Mouse (Mus musculus) forebrain, embryonic 12.5 days (tissue): Measurements from ENCODE around the gene Egr4. TPM values are rescaled to one million over a fixed set of nuclear protein-coding genes. Genes with fewer than 3 reads are reported as not detected.

ENCODE experiments used
- ATAC-seq: fragments of 200-750 bp; cut with Nextera tagmentation; 2 replicates; pipeline ENCODE4 v1.8.0; 2017; ENCODE audit warnings: moderate TSS enrichment; ENCODE audit not compliant: low FRiP score
- H3K27ac ChIP-seq: fragments of 300-500 bp; sonication (generic); 2 replicates; pipeline ENCODE4 v1.5.1; 2016; ENCODE audit warnings: mild to moderate bottlenecking
- H3K27me3 ChIP-seq: fragments of 300-500 bp; sonication (generic); 2 replicates; pipeline ENCODE4 v1.6.1; 2016; ENCODE audit warnings: mild to moderate bottlenecking
- H3K36me3 ChIP-seq: fragments of 300-500 bp; sonication (generic); replicated peaks from 2 replicates; pipeline ENCODE4 v1.6.1; 2016; ENCODE audit warnings: mild to moderate bottlenecking
- H3K4me1 ChIP-seq: fragments of 300-500 bp; sonication (generic); 2 replicates; pipeline ENCODE4 v1.6.1; 2016
- H3K4me2 ChIP-seq: fragments of 300-500 bp; sonication (generic); 2 replicates; pipeline ENCODE4 v1.6.1; 2016; ENCODE audit warnings: mild to moderate bottlenecking, moderate library complexity
- H3K4me3 ChIP-seq: fragments of 300-500 bp; sonication (generic); replicated peaks from 2 replicates; pipeline ENCODE4 v1.5.1; 2016; ENCODE audit warnings: mild to moderate bottlenecking
- H3K9ac ChIP-seq: fragments of 300-500 bp; sonication (generic); 2 replicates; pipeline ENCODE4 v1.6.1; 2016; ENCODE audit warnings: mild to moderate bottlenecking
- H3K9me3 ChIP-seq: fragments of 300-500 bp; sonication (generic); 2 replicates; pipeline ENCODE4 v1.6.1; 2016
- WGBS: fragments of 180-500 bp; shearing (Covaris S2); methylation state at CpG from one replicate; pipeline ENCODE4 v1.1.7; 2016; 5-methylcytosine and 5-hydroxymethylcytosine counted together
- polyA plus RNA-seq: library from polyadenylated mRNA; unstranded; fragments of >200 nt; fragmentation: Nextera tagmentation; extraction: Ambion mirVana; gene quantifications from 2 replicates; pipeline ENCODE4 v1.2.1, GENCODE M21; 2016

Gene Egr4
- polyA plus RNA-seq, 1 experiment from 2014 or later, result not detected

DNA sequence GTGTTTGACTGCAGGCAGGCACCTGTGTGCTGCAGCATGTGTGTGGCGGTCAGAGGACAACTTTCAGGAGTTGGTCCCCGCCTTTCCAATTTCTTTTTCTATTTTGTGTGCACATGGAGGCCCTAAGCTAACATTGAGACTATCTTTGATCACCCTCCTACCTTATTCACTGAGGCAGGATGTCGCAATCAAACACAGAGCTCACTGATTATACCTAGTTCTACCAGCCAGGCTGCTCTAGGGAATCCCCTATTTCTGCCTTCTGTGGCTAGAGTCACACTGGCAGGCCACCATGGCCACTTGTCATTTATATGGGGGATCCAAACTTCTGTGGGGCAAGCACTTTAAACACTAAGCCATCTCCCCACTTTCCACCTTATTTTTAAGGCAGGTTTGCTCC lies 23.7 kb downstream of the Egr4 start:
- H3K9ac ChIP-seq, result no peak overlapping the region
- no peak overlapping the region for H3K4me2 ChIP-seq
- no peak for ATAC-seq
- 93% methylated on average over 3 of the region's 3 CpGs for WGBS
- H3K4me1 ChIP-seq, result peaks cover 12% of the 10 kb centered on the region
- H3K9me3 ChIP-seq, result no peaks in the 10 kb centered on the region
- peaks cover 26% of the 10 kb centered on the region for H3K27me3 ChIP-seq
- H3K27ac ChIP-seq, result no peak overlapping the region
- H3K36me3 ChIP-seq, result no peaks in the 10 kb centered on the region
- H3K4me3 ChIP-seq, result no peak overlapping the region

DNA sequence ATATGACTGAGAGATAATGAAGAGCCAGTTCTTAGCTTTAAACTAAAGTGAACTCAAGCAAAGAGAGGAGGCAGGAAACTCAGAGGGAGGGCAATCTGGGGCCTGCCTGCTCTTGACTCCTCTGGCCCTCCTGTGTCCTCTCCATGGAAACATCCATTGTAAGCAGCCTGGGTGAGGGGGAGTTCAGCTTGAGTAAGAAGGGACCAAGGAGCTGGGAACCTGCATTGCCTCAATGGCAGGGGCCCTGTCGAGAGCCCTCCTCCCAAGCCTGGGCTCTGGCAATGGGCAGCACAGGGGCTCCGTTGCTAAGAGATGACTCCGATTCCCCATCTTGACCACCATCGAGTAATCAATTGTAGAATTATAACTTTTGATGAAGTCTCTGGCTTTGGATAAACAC lies 24.9 kb downstream of the Egr4 start:
- Histone ChIP-seq H3K27ac (no peak overlapping the region), H3K4me1 (peaks cover 23% of the 10 kb centered on the region), H3K4me2 (no peak overlapping the region), H3K4me3 (no peak overlapping the region), H3K9ac (no peak overlapping the region), H3K9me3 (no peaks in the 10 kb centered on the region), H3K36me3 (no peaks in the 10 kb centered on the region), H3K27me3 (peaks cover 38% of the 10 kb centered on the region)
- WGBS, result 45% methylated on average over 4 of the region's 4 CpGs
- ATAC-seq, result no peak

GRCm38 (mm10) chr6:85485738-85486137 lies 27.7 kb downstream of the Egr4 start:
- no peak overlapping the region for H3K27ac ChIP-seq
- no peak overlapping the region for H3K4me3 ChIP-seq
- H3K9ac ChIP-seq, result no peak overlapping the region
- H3K4me1 ChIP-seq, result peaks cover 23% of the 10 kb centered on the region
- no peaks in the 10 kb centered on the region for H3K36me3 ChIP-seq
- H3K27me3 ChIP-seq, result peaks cover 56% of the 10 kb centered on the region
- H3K4me2 ChIP-seq, result no peak overlapping the region
- no peak for ATAC-seq
- no peaks in the 10 kb centered on the region for H3K9me3 ChIP-seq
- WGBS, result 75% methylated on average over 2 of the region's 2 CpGs

- peaks cover 19% of the 10 kb centered on the region for H3K4me1 ChIP-seq
- no peaks in the 10 kb centered on the region for H3K36me3 ChIP-seq
- peaks cover 58% of the 10 kb centered on the region for H3K27me3 ChIP-seq
- H3K9ac ChIP-seq, result no peak overlapping the region; the same call in 1 of the 2 replicates
- peak overlapping the region; percentile 38 for H3K4me3 ChIP-seq
- H3K9me3 ChIP-seq, result no peaks in the 10 kb centered on the region
- H3K4me2 ChIP-seq, result peak overlapping the region; percentile 53
- no peak for ATAC-seq
- 3% methylated on average over 92 of the region's 92 CpGs for WGBS
- H3K27ac ChIP-seq, result no peak overlapping the region
Measured at GRCm38 (mm10) chr6:85483843-85484721, 29.3 kb downstream of the Egr4 start.

GRCm38 (mm10) chr6:85480685-85481084 lies 32.7 kb downstream of the Egr4 start:
- 69% methylated on average over 16 of the region's 16 CpGs for WGBS
- Histone ChIP-seq H3K4me1 (peaks cover 12% of the 10 kb centered on the region), H3K4me3 (no peak overlapping the region), H3K36me3 (no peaks in the 10 kb centered on the region), H3K9me3 (no peaks in the 10 kb centered on the region), H3K9ac (no peak overlapping the region), H3K4me2 (no peak overlapping the region), H3K27me3 (peaks cover 47% of the 10 kb centered on the region), H3K27ac (no peak overlapping the region)
- no peak for ATAC-seq

- ATAC-seq, result no peak
- peaks cover 40% of the 10 kb centered on the region for H3K27me3 ChIP-seq
- H3K9me3 ChIP-seq, result no peaks in the 10 kb centered on the region
- H3K27ac ChIP-seq, result no peak overlapping the region
- no peak overlapping the region for H3K4me2 ChIP-seq
- H3K4me3 ChIP-seq, result no peak overlapping the region
- WGBS, result 81% methylated on average over 5 of the region's 5 CpGs
- peaks cover 12% of the 10 kb centered on the region for H3K4me1 ChIP-seq
- H3K9ac ChIP-seq, result no peak overlapping the region
- H3K36me3 ChIP-seq, result no peaks in the 10 kb centered on the region
Measured at GRCm38 (mm10) chr6:85479979-85480378, 33.4 kb downstream of the Egr4 start.

DNA sequence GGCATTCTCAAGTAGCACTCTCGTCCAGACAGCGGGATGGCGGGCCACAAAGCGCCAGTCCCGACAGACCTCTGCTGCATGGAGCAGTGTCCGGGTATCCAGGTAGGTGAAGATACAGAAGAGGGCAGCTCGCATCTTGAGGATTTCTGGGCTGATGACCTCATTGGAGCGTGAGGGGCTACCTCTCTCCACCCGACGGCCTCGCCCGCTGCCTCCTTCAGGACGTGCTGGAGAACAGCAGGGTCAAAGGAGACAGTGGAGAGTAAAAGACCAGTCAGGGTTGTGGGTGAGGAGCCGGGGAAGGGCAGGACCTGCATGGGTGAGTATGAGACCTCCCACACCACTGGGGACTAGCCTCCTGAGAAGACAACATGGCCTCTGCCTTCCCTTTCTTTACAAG lies 35.0 kb downstream of the Egr4 start:
- Histone ChIP-seq H3K27me3 (peaks cover 24% of the 10 kb centered on the region), H3K4me2 (no peak overlapping the region), H3K9ac (no peak overlapping the region), H3K4me1 (no peaks in the 10 kb centered on the region), H3K4me3 (no peak overlapping the region), H3K27ac (no peak overlapping the region), H3K36me3 (no peaks in the 10 kb centered on the region), H3K9me3 (no peaks in the 10 kb centered on the region)
- 38% methylated on average over 14 of the region's 14 CpGs for WGBS
- ATAC-seq, result no peak

GRCm38 (mm10) chr6:85477366-85477917 lies 35.9 kb downstream of the Egr4 start:
- 0 out of 2 replicates have a peak, but pooled peaks have one; percentile 23 for ATAC-seq
- Histone ChIP-seq H3K4me2 (no peak overlapping the region), H3K9me3 (no peaks in the 10 kb centered on the region), H3K27ac (no peak overlapping the region), H3K4me1 (no peaks in the 10 kb centered on the region), H3K9ac (no peak overlapping the region), H3K4me3 (no peak overlapping the region), H3K36me3 (no peaks in the 10 kb centered on the region), H3K27me3 (peaks cover 15% of the 10 kb centered on the region)
- 35% methylated on average over 10 of the region's 10 CpGs for WGBS

DNA sequence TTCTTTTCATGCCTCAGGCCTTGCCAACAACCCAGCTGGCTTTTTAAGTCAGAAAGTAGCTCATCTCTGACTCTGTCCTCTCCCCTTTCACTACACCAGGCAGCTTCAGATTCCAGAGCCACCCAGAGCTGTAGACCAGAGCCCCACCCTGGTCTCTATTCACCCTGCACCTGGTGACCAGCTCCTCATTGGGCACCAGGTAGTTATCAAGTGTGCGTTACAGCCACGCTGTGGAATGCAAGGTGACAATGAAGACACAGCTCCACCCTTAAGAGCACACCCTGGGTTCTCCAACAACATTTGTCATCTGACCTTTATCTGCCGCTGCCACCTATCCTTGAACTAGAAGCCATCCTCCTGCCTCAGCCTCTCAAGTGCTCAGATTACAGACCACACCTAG lies 37.8 kb downstream of the Egr4 start:
- no peaks in the 10 kb centered on the region for H3K36me3 ChIP-seq
- H3K4me1 ChIP-seq, result no peaks in the 10 kb centered on the region
- H3K27me3 ChIP-seq, result peaks cover 5% of the 10 kb centered on the region
- 82% methylated on average over 3 of the region's 3 CpGs for WGBS
- no peaks in the 10 kb centered on the region for H3K9me3 ChIP-seq
- no peak overlapping the region for H3K27ac ChIP-seq
- H3K4me2 ChIP-seq, result no peak overlapping the region
- H3K4me3 ChIP-seq, result no peak overlapping the region
- H3K9ac ChIP-seq, result no peak overlapping the region
- ATAC-seq, result no peak

DNA sequence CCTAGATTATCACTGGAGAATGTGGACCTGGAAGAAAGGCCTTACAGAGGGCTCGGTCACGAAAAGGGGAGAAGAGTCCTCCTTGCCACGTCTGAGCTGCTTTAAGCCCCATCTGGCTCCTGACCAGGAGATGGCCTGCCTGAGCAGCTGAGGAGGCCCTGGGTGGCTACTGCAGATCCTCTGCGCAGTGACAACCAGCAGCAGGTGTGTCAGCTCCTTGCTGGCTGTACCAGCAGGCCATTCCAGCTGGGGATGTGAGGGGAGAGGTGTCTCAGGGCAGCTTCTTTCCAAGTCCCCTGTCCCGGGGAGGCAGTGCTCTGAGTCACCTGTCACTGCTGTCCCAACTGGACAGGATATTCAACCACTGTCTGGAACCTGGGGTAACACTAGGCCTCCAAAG lies 40.8 kb downstream of the Egr4 start:
- WGBS, result 58% methylated on average over 5 of the region's 5 CpGs

DNA sequence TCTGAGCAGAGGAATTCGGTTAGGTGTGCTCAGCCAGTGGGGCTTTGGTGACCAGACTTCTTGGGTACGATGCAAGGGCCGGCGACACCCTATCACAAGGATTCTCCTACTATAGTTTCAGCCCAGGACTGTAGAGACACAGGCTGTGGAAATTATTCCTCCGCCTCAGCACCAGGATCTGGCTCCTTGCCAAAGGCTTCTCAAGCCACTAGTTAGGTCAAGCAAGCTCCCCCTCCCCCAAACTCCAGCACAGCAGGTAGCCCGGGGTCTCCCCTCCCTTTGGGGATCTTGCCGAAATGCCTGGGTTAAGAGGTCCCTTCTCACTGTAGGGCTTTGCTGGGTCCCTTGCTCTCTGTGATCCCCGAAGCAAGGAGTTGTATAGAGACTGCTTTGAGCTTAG lies 41.4 kb downstream of the Egr4 start:
- Histone ChIP-seq H3K27ac (no peak overlapping the region), H3K4me3 (no peak overlapping the region), H3K9ac (no peak overlapping the region), H3K36me3 (peaks cover 32% of the 10 kb centered on the region), H3K4me2 (no peak overlapping the region), H3K9me3 (no peaks in the 10 kb centered on the region), H3K4me1 (no peaks in the 10 kb centered on the region), H3K27me3 (no peaks in the 10 kb centered on the region)
- 62% methylated on average over 8 of the region's 8 CpGs for WGBS
- no peak for ATAC-seq

More for the DNA sequence above, 40.8 kb downstream of the Egr4 start:
- no peak for ATAC-seq
- H3K27me3 ChIP-seq, result no peaks in the 10 kb centered on the region
- H3K36me3 ChIP-seq, result peaks cover 26% of the 10 kb centered on the region
- no peak overlapping the region for H3K4me2 ChIP-seq
- no peak overlapping the region for H3K9ac ChIP-seq
- no peak overlapping the region for H3K27ac ChIP-seq
- no peaks in the 10 kb centered on the region for H3K4me1 ChIP-seq
- H3K9me3 ChIP-seq, result no peaks in the 10 kb centered on the region
- no peak overlapping the region for H3K4me3 ChIP-seq

- no peak overlapping the region for H3K4me3 ChIP-seq
- 79% methylated on average over 5 of the region's 5 CpGs for WGBS
- H3K9me3 ChIP-seq, result no peaks in the 10 kb centered on the region
- no peak overlapping the region for H3K4me2 ChIP-seq
- no peak overlapping the region for H3K9ac ChIP-seq
- H3K27me3 ChIP-seq, result no peaks in the 10 kb centered on the region
- no peaks in the 10 kb centered on the region for H3K4me1 ChIP-seq
- no peak for ATAC-seq
- no peak overlapping the region for H3K27ac ChIP-seq
- H3K36me3 ChIP-seq, result peaks cover 53% of the 10 kb centered on the region
Measured at GRCm38 (mm10) chr6:85469660-85470430, 43.5 kb downstream of the Egr4 start.
